Mouse (Mus musculus) megakaryocyte, embryonic 14.5 days (primary cell): ENCODE data around the gene Spag9.

Experiments used
- FLI1 ChIP-seq: IDR thresholded peaks from 2 replicates; pipeline ENCODE4 v1.6.1; 2012; ENCODE audit warnings: low read length, inconsistent platforms, mixed read lengths
- GATA1 ChIP-seq: IDR thresholded peaks from 3 replicates; pipeline ENCODE4 v1.6.1; 2012; ENCODE audit warnings: mixed read lengths, low read length, inconsistent platforms, borderline replicate concordance

- no peak for TF ChIP-seq GATA1
- no peak for TF ChIP-seq FLI1
Observed at GRCm38 (mm10) chr11:93961482-93961881, 34.4 kb upstream of the Spag9 start.
